Mouse (Mus musculus) embryo, embryonic 11.5 days (tissue): ENCODE results near the gene Stk11.

Experiments
- DNase-seq: peaks from one replicate; pipeline ENCODE4 v3.0.0-alpha.2; 2012; ENCODE audit warnings: low read depth, low spot score

Stk11 gene

GRCm38 (mm10) chr10:80130403-80131031, 14.9 kb downstream of the Stk11 start:
- DNase-seq: no peak

- no peak for DNase-seq
These were observed 15.8 kb downstream of the Stk11 start for GRCm38 (mm10) chr10:80131316-80131951.

GRCm38 (mm10) chr10:80131952-80132350, 16.3 kb downstream of the Stk11 start:
- DNase-seq: no peak

GRCm38 (mm10) chr10:80133226-80133849, 17.7 kb downstream of the Stk11 start:
- DNase-seq: no peak

- no peak for DNase-seq
These were observed 18.8 kb downstream of the Stk11 start for GRCm38 (mm10) chr10:80134421-80134820.

GRCm38 (mm10) chr10:80135161-80135560, 19.6 kb downstream of the Stk11 start:
- no peak for DNase-seq

GRCm38 (mm10) chr10:80135641-80136040, 20.0 kb downstream of the Stk11 start:
- no peak for DNase-seq

GRCm38 (mm10) chr10:80136179-80136951, 20.8 kb downstream of the Stk11 start:
- DNase-seq: no peak

- DNase-seq: no peak
These were observed 21.5 kb downstream of the Stk11 start for GRCm38 (mm10) chr10:80136952-80137625.

- DNase-seq: no peak
These were observed 22.3 kb downstream of the Stk11 start for GRCm38 (mm10) chr10:80137626-80138552.

- DNase-seq: no peak
These were observed 23.2 kb downstream of the Stk11 start, which contains the start of gene Atp5d for GRCm38 (mm10) chr10:80138553-80139438. Gene Atp5d (plus strand): TSS chr10:80138632.

- DNase-seq: no peak
These were observed 23.8 kb downstream of the Stk11 start for GRCm38 (mm10) chr10:80139439-80139775.

GRCm38 (mm10) chr10:80139975-80140665, 24.5 kb downstream of the Stk11 start:
- DNase-seq: no peak

GRCm38 (mm10) chr10:80140666-80141035, 25.0 kb downstream of the Stk11 start, which contains the start of gene Cbarp:
Gene Cbarp (minus strand): TSS chr10:80140835.
- no peak for DNase-seq

GRCm38 (mm10) chr10:80141243-80141642, 25.6 kb downstream of the Stk11 start:
- peak; percentile 89 for DNase-seq

GRCm38 (mm10) chr10:80141786-80142529, 26.4 kb downstream of the Stk11 start:
- peak; percentile 98 for DNase-seq

- DNase-seq: no peak
These were observed 26.9 kb downstream of the Stk11 start for GRCm38 (mm10) chr10:80142530-80142925.

- no peak for DNase-seq
These were observed 28.1 kb downstream of the Stk11 start for GRCm38 (mm10) chr10:80143664-80144063.
